Mouse (Mus musculus): ENCODE measurements around the gene Pitpnm2.

DNA sequence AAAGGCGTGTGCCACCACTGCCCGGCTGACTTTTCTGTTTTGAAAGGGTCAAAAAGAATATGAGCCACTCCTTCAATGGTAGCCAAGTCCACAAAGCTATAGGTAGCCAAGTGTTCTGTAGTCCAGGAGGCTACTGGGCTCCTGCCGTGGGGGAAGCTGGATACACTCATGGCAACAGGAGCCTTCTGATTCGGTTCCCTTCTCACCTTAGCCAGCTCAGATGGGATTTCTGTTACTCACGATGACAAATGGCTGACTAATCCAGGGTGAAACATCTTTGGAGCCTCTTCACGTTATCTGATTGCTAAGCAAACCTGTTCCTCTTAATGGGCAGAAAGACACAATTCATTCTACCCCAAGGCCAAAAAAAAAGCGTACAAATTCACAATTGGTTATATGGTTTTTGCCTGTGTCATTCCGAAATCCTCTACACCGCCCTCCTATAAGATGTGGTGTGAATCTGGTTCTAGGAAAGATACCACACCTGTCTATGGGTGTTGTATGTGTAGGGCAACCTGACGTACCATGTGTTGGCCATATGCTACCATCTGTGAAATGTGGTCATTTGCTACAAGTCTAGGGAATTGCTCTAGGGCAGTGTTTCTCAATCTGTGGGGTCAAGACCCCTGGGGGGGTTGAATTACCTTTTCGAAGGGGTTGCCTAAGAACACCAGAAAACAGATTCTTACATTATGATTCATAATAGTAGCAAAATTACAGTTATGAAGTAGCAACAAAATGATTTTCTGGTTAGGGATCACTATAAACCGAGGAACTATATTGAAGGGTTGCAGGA lies 80.9 kb downstream of the Pitpnm2 start:
- TF ChIP-seq CTCF (IDR thresholded peaks at IDR 0.05; ENCODE audit: low read depth, low read length) = no peak
- TF ChIP-seq GATA1 (IDR thresholded peaks at IDR 0.05; ENCODE audit: borderline replicate concordance, low read length) = no peak
- no peak for TF ChIP-seq POLR2AphosphoS5 (IDR thresholded peaks at IDR 0.05; ENCODE audit: insufficient replicate concordance, low read depth, low read length)
- no peak for TF ChIP-seq TAL1 (conservative IDR thresholded peaks at IDR 0.05; ENCODE audit: low read depth, low read length)
- TF ChIP-seq GATA2 (IDR thresholded peaks at IDR 0.05; ENCODE audit: borderline replicate concordance, low read depth, low read length) = no peak

All from G1E (cell line).